Mouse (Mus musculus) CH12.LX (cell line): ENCODE results near the gene Efcab3. TPM values are rescaled to one million over a fixed set of nuclear protein-coding genes. Genes with fewer than 3 reads are reported as not detected.
A peak's percentile ranks its signal among the peaks of the same experiment; 100 is the strongest.

Experiments used
- DNase-seq: peaks from one replicate; pipeline ENCODE4 v3.0.0-alpha.2; 2013; ENCODE audit errors: extremely low read depth
- H3K27ac ChIP-seq: 2 replicates; pipeline ENCODE4 v1.5.1; 2012; ENCODE audit warnings: low read depth, mild to moderate bottlenecking, control low read depth, moderate library complexity; ENCODE audit not compliant: insufficient read depth
- H3K27me3 ChIP-seq: replicated peaks from 2 replicates; pipeline ENCODE3; 2012; ENCODE audit warnings: inconsistent platforms
- H3K36me3 ChIP-seq, 2 experiments: replicated peaks in 1 of 2; 2 replicates each; pipeline versions ENCODE3 to v1.6.1; 2012; ENCODE audit warnings: inconsistent platforms in 1 of 2, low read length in 1 of 2, mild to moderate bottlenecking in 1 of 2, mixed read lengths in 1 of 2, moderate library complexity in 1 of 2; ENCODE audit not compliant: control insufficient read depth in 1 of 2, insufficient read depth in 1 of 2
- H3K4me1 ChIP-seq, 2 experiments: 2 replicates each; pipeline ENCODE4 v1.6.1; 2012; ENCODE audit warnings: inconsistent platforms in 1 of 2, moderate library complexity in 1 of 2; ENCODE audit not compliant: insufficient read depth in 2 of 2, control insufficient read depth in 1 of 2
- H3K4me2 ChIP-seq: 2 replicates; pipeline ENCODE4 v1.6.1; 2012; ENCODE audit warnings: low read depth, mild to moderate bottlenecking, control low read depth; ENCODE audit not compliant: poor library complexity, insufficient read depth, severe bottlenecking
- H3K4me3 ChIP-seq, 3 experiments: fragments of 150-350 bp in 1 of 3; sonication (generic) in 1 of 3; replicated peaks in 1 of 3; 2 replicates each; pipeline versions ENCODE3 to v1.5.1; 2011 to 2012; ENCODE audit warnings: low read depth in 2 of 3, low read length in 2 of 3, mild to moderate bottlenecking in 2 of 3, moderate library complexity in 2 of 3, control low read depth in 1 of 3, improper control_type of control experiment in 1 of 3, inconsistent platforms in 1 of 3, mixed read lengths in 1 of 3; ENCODE audit not compliant: poor library complexity in 1 of 3
- H3K79me2 ChIP-seq: replicated peaks from 2 replicates; pipeline ENCODE4 v1.6.1; 2012; ENCODE audit warnings: mild to moderate bottlenecking, moderate library complexity; ENCODE audit not compliant: control insufficient read depth, poor library complexity, insufficient read depth, severe bottlenecking; ENCODE audit errors: extremely low read depth
- H3K9ac ChIP-seq: 2 replicates; pipeline ENCODE4 v1.6.1; 2012; ENCODE audit warnings: low read depth, mild to moderate bottlenecking, control low read depth, moderate library complexity; ENCODE audit not compliant: insufficient read depth
- H3K9me3 ChIP-seq: replicated peaks from 2 replicates; pipeline ENCODE3; 2012; ENCODE audit warnings: low read length, inconsistent platforms, mixed read lengths
- BHLHE40 ChIP-seq: IDR thresholded peaks from 2 replicates; pipeline ENCODE4 v1.6.1; 2011; ENCODE audit warnings: mild to moderate bottlenecking, low read depth, low read length, improper control_type of control experiment
- CHD1 ChIP-seq: IDR thresholded peaks from 2 replicates; pipeline ENCODE4 v1.6.1; 2012; ENCODE audit warnings: low read depth, low read length, improper control_type of control experiment, inconsistent platforms
- CTCF ChIP-seq, 2 experiments: IDR thresholded peaks in 1 of 2; conservative IDR thresholded peaks in 1 of 2; 2 replicates each; pipeline ENCODE4 v1.5.1; 2011 to 2012; ENCODE audit warnings: low read depth in 2 of 2, low read length in 2 of 2, improper control_type of control experiment in 1 of 2, inconsistent platforms in 1 of 2, mild to moderate bottlenecking in 1 of 2, moderate library complexity in 1 of 2
- ETS1 ChIP-seq: conservative IDR thresholded peaks from 2 replicates; pipeline ENCODE4 v1.6.1; 2012; ENCODE audit warnings: low read depth, mild to moderate bottlenecking, inconsistent platforms, low read length, improper control_type of control experiment, moderate library complexity
- GABPA ChIP-seq: IDR thresholded peaks from 2 replicates; pipeline ENCODE4 v1.6.1; 2012; ENCODE audit warnings: low read depth, low read length, improper control_type of control experiment, inconsistent platforms; ENCODE audit not compliant: insufficient replicate concordance
- HCFC1 ChIP-seq: IDR thresholded peaks from 2 replicates; pipeline ENCODE4 v1.6.1; 2012; ENCODE audit warnings: low read depth, mild to moderate bottlenecking, inconsistent platforms, low read length, improper control_type of control experiment
- IRF4 ChIP-seq: IDR thresholded peaks from 2 replicates; pipeline ENCODE4 v1.6.1; 2014; ENCODE audit warnings: low read depth, mild to moderate bottlenecking, inconsistent platforms, low read length, improper control_type of control experiment
- JUN ChIP-seq: IDR thresholded peaks from 2 replicates; pipeline ENCODE4 v1.6.1; 2011; ENCODE audit warnings: low read depth, mild to moderate bottlenecking, low read length, improper control_type of control experiment, moderate library complexity; ENCODE audit not compliant: insufficient read depth
- JUND ChIP-seq: conservative IDR thresholded peaks from 2 replicates; pipeline ENCODE4 v1.6.1; 2011; ENCODE audit warnings: low read depth, low read length, improper control_type of control experiment
- KAT2A ChIP-seq: IDR thresholded peaks from 2 replicates; pipeline ENCODE4 v1.6.1; 2012; ENCODE audit warnings: low read length, improper control_type of control experiment, inconsistent platforms; ENCODE audit not compliant: insufficient replicate concordance
- MAFK ChIP-seq: IDR thresholded peaks from 2 replicates; pipeline ENCODE4 v1.6.1; 2011; ENCODE audit warnings: low read length, improper control_type of control experiment; ENCODE audit not compliant: insufficient replicate concordance
- MAZ ChIP-seq: IDR thresholded peaks from 2 replicates; pipeline ENCODE4 v1.6.1; 2012; ENCODE audit warnings: low read depth, mild to moderate bottlenecking, inconsistent platforms, low read length, improper control_type of control experiment, moderate library complexity
- MEF2A ChIP-seq: IDR thresholded peaks from 2 replicates; pipeline ENCODE4 v1.6.1; 2014; ENCODE audit warnings: low read depth, mild to moderate bottlenecking, inconsistent platforms, low read length, improper control_type of control experiment, borderline replicate concordance
- MXI1 ChIP-seq: IDR thresholded peaks from 2 replicates; pipeline ENCODE4 v1.6.1; 2011; ENCODE audit warnings: mild to moderate bottlenecking, low read depth, low read length, improper control_type of control experiment
- MYC ChIP-seq: IDR thresholded peaks from 2 replicates; pipeline ENCODE4 v1.6.1; 2011; ENCODE audit warnings: low read depth, mild to moderate bottlenecking, improper control_type of control experiment, low read length
- NELFE ChIP-seq: IDR thresholded peaks from 2 replicates; pipeline ENCODE4 v1.6.1; 2011; ENCODE audit warnings: low read depth, low read length, improper control_type of control experiment
- NRF1 ChIP-seq: IDR thresholded peaks from 2 replicates; pipeline ENCODE4 v1.6.1; 2014; ENCODE audit warnings: low read depth, mild to moderate bottlenecking, inconsistent platforms, low read length, improper control_type of control experiment, moderate library complexity
- POLR2A ChIP-seq: IDR thresholded peaks from 2 replicates; pipeline ENCODE4 v1.6.1; 2011; ENCODE audit warnings: low read depth, mild to moderate bottlenecking, improper control_type of control experiment, low read length
- POLR2AphosphoS2 ChIP-seq: IDR thresholded peaks from 2 replicates; pipeline ENCODE4 v1.6.1; 2011; ENCODE audit warnings: low read depth, low read length, improper control_type of control experiment
- RAD21 ChIP-seq: IDR thresholded peaks from 2 replicates; pipeline ENCODE4 v1.6.1; 2011; ENCODE audit warnings: low read depth, mild to moderate bottlenecking, low read length, improper control_type of control experiment, moderate library complexity
- RCOR1 ChIP-seq: conservative IDR thresholded peaks from 2 replicates; pipeline ENCODE4 v1.6.1; 2012; ENCODE audit warnings: low read depth, mild to moderate bottlenecking, inconsistent platforms, low read length, improper control_type of control experiment
- SMC3 ChIP-seq: IDR thresholded peaks from 2 replicates; pipeline ENCODE4 v1.6.1; 2011; ENCODE audit warnings: low read depth, low read length, improper control_type of control experiment
- TBP ChIP-seq: conservative IDR thresholded peaks from 2 replicates; pipeline ENCODE4 v1.6.1; 2011; ENCODE audit warnings: low read depth, low read length, improper control_type of control experiment
- TCF12 ChIP-seq: IDR thresholded peaks from 2 replicates; pipeline ENCODE4 v1.6.1; 2014; ENCODE audit warnings: low read depth, mild to moderate bottlenecking, inconsistent platforms, low read length, improper control_type of control experiment
- UBTF ChIP-seq: IDR thresholded peaks from 2 replicates; pipeline ENCODE4 v1.6.1; 2012; ENCODE audit warnings: low read depth, mild to moderate bottlenecking, inconsistent platforms, low read length, improper control_type of control experiment, moderate library complexity
- ZC3H11A ChIP-seq: IDR thresholded peaks from 2 replicates; pipeline ENCODE4 v1.6.1; 2012; ENCODE audit warnings: low read depth, mild to moderate bottlenecking, inconsistent platforms, low read length, improper control_type of control experiment
- ZKSCAN1 ChIP-seq: IDR thresholded peaks from 2 replicates; pipeline ENCODE4 v1.6.1; 2012; ENCODE audit warnings: low read depth, inconsistent platforms, low read length, improper control_type of control experiment, borderline replicate concordance
- ZMIZ1 ChIP-seq: IDR thresholded peaks from 2 replicates; pipeline ENCODE4 v1.6.1; 2012; ENCODE audit warnings: low read depth, mild to moderate bottlenecking, inconsistent platforms, low read length, improper control_type of control experiment
- dilution Hi-C: fragments of 300-500 bp; cut with MboI; formaldehyde crosslinking; loops from 2 replicates; pipeline ENCODE4 v1.14.3; 2020; ENCODE audit warnings: low sequenced_read_pairs; ENCODE audit not compliant: extremely low pct_unique_long_range_greater_than_20kb, extremely low pct_ligation_motif_present
- in situ Hi-C: fragments of 300-500 bp; cut with MboI; formaldehyde crosslinking; loops from 3 replicates; pipeline ENCODE4 v1.14.3; 2019; ENCODE audit warnings: low sequenced_read_pairs, low pct_ligation_motif_present, low pct_unique_long_range_greater_than_20kb, mixed read lengths
- polyA plus RNA-seq: library from polyadenylated mRNA; unstranded; fragments of >175 nt; gene quantifications from 2 replicates; pipeline ENCODE4 v1.2.1, GENCODE M21; 2012; ENCODE audit warnings: low read depth; ENCODE audit not compliant: insufficient read length
- total RNA-seq, 2 experiments: library from RNA; depleted of rRNA; stranded (reverse); fragments of 300-350 nt in 1 of 2; fragments of >200 nt in 1 of 2; gene quantifications; 2 replicates each; pipeline ENCODE4 v1.2.3; 2012 to 2014

Gene Efcab3
- total and polyA plus RNA-seq, 3 experiments, result 3.0 to 12.2 (median 5.9) TPM

- Histone ChIP-seq H3K4me3 (no peak overlapping the region), H3K79me2 (peaks cover 26% of the 10 kb centered on the region), H3K9me3 (no peaks in the 10 kb centered on the region), H3K9ac (no peak overlapping the region), H3K36me3 (peaks cover 4 to 11% of the 10 kb centered on the region in 2 experiments), H3K4me2 (no peak overlapping the region), H3K27ac (no peak overlapping the region), H3K27me3 (no peaks in the 10 kb centered on the region), H3K4me1 (peaks cover 5 to 33% of the 10 kb centered on the region in 2 experiments)
- in situ Hi-C loops, result loop anchor here (10.0 kb wide), 3 partner anchors 99 to 539 kb away; no protein-coding TSS in a partner anchor
- dilution Hi-C loops, result no loop called here
- DNase-seq, result peak; percentile 77
- TF ChIP-seq NRF1, result no peak
- peak; percentile 43; the same call in 1 of the 2 replicates for TF ChIP-seq MYC
- no peak for TF ChIP-seq POLR2A
- TF ChIP-seq TBP, result no peak
- TF ChIP-seq SMC3, result peak; percentile 55
- TF ChIP-seq CHD1, result no peak
- peak; percentile 84 to 89 for TF ChIP-seq CTCF (conservative IDR thresholded peaks at IDR 0.05 in 1 of 2, IDR thresholded peaks at IDR 0.05 in 1 of 2; ENCODE audit: low read depth in 2 of 2, low read length in 2 of 2)
- no peak for TF ChIP-seq POLR2AphosphoS2
- TF ChIP-seq JUND, result no peak
- 0 out of 2 replicates have a peak, but pooled peaks have one; percentile 11 for TF ChIP-seq MXI1
- TF ChIP-seq UBTF, result no peak
- no peak for TF ChIP-seq KAT2A
- no peak for TF ChIP-seq JUN
- TF ChIP-seq RAD21, result peak; percentile 58
- TF ChIP-seq MAFK, result no peak
- no peak for TF ChIP-seq ZC3H11A
- no peak for TF ChIP-seq RCOR1
Measured at GRCm38 (mm10) chr11:105123986-105124385, 60.6 kb downstream of the Efcab3 start.

DNA sequence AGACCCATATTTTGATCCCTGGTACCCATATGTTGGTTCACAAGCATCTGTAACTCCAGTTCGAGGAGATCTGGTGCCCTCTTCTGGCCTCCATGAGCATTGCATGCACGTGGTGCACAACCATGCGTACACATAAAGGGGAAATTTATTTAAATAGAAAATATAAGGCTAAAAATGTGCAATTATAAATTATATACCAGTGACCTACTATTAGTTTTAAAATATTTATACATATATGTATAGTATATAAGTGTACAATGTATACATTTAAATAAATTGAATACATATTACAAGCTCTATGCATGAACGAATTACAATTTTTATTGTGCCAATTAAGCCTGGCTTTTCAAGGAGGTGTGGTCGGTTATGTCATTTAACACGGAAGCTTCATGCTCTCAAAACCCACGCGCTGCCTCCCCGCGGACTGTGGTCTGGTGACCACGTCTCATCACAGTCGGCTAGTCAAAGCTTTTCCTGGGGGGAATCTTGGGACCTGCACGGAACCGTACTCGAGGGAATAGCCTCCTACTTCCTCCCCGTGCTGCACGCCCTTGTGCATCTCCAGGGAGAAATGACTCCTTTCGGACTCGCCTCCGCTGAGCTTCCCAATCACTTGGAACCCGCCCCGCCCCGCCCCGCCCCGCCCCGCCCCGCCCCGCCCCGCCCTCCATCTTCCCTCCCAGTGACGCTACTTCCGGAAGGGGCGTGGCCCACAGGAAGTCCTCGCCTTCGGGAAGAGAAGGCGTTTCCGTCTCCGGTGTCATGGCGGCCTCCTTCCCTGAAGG is 62.5 kb downstream of the Efcab3 start, which contains the start of gene Mettl2:
Gene Mettl2 (plus strand): TSS at position 691 of the 785 bp plus-strand sequence.
- Histone ChIP-seq H3K4me1 (peaks cover 5 to 33% of the 10 kb centered on the region in 2 experiments), H3K27me3 (no peaks in the 10 kb centered on the region), H3K9me3 (no peaks in the 10 kb centered on the region), H3K27ac (0 out of 2 replicates have a peak within 1 kb of the TSS, but pooled peaks have one; percentile 3), H3K4me3 (peak within 1 kb of the TSS; percentile 95 to 100 (median 97)), H3K79me2 (peaks cover 33% of the 10 kb centered on the region), H3K9ac (peak within 1 kb of the TSS; percentile 77), H3K4me2 (peak within 1 kb of the TSS; percentile 87), H3K36me3 (peaks cover 21 to 30% of the 10 kb centered on the region in 2 experiments)
- peak; percentile 90 for DNase-seq
- in situ Hi-C loops, result loop anchor here (10.0 kb wide), 3 partner anchors 101 to 541 kb away; no protein-coding TSS in a partner anchor
- dilution Hi-C loops, result no loop called here
- TF ChIP-seq RCOR1, result peak; percentile 73; the same call in 1 of the 2 replicates
- TF ChIP-seq IRF4, result 0 out of 2 replicates have a peak, but pooled peaks have one; percentile 25
- no peak for TF ChIP-seq CHD1
- TF ChIP-seq ZMIZ1, result 0 out of 2 replicates have a peak, but pooled peaks have one; percentile 58
- TF ChIP-seq POLR2AphosphoS2, result peak; percentile 51; the same call in 1 of the 2 replicates
- TF ChIP-seq MAFK, result no peak
- TF ChIP-seq BHLHE40, result peak; percentile 69
- TF ChIP-seq GABPA, result peak; percentile 14; the same call in 1 of the 2 replicates
- TF ChIP-seq MEF2A, result no peak
- TF ChIP-seq UBTF, result no peak
- TF ChIP-seq NELFE, result peak; percentile 79; the same call in 1 of the 2 replicates
- 0 out of 2 replicates have a peak, but pooled peaks have one; percentile 7 for TF ChIP-seq ETS1
- peak; percentile 18; the same call in 1 of the 2 replicates for TF ChIP-seq MAZ
- TF ChIP-seq ZKSCAN1, result no peak
- TF ChIP-seq RAD21, result peak; percentile 86
- 0 out of 2 replicates have a peak, but pooled peaks have one; percentile 15 for TF ChIP-seq JUND
- peak; percentile 84; the same call in 1 of the 2 replicates for TF ChIP-seq KAT2A
- TF ChIP-seq HCFC1, result peak; percentile 89
- TF ChIP-seq TCF12, result peak; percentile 84
